In the genomic region with DNA sequence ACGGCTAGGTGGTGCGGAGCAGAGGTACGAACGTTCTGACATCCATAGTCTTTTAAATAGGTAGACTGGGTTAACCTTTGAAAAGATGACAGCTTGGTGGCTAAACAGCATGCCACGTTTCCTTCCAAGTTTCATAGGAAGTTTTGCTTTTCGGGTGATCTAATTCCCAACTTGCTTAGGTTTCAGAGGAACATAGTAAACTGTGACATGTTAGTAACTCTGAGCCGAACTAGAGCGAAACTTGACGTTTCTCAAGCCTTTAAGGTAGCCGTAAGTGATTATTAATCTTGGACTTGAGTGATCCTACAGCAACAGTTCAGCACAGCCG, we compare ENCODE assay signal across 8 mouse cellular contexts. TPM values are rescaled to one million over a fixed set of nuclear protein-coding genes. Genes with fewer than 3 reads are reported as not detected.
DNase-seq lines count a peak whose midpoint lies in the region; ATAC-seq and TF ChIP-seq lines count a peak whose summit lies in the region.

No protein-coding gene starts in this region.

- H3K9ac ChIP-seq in liver, adult 2 months (ENCODE audit: low read depth, low read length), result peak overlapping the region; percentile 91
- H3K9ac ChIP-seq in embryonic facial prominence, embryonic 11.5 days (replicated peaks; ENCODE audit: low read length), result peak overlapping the region; percentile 83
- peak overlapping the region; percentile 89 for H3K9ac ChIP-seq in intestine, embryonic 15.5 days
- peak overlapping the region; percentile 93 for H3K9ac ChIP-seq in neural tube, embryonic 13.5 days

- no peaks in the 10 kb centered on the region for H3K27me3 ChIP-seq in liver, adult 2 months (ENCODE audit: control insufficient read depth, insufficient read depth, low read length)
- H3K27me3 ChIP-seq in embryonic facial prominence, embryonic 11.5 days (ENCODE audit: control insufficient read depth, insufficient read depth, low read length), result no peaks in the 10 kb centered on the region
- H3K27me3 ChIP-seq in intestine, embryonic 15.5 days (replicated peaks), result no peaks in the 10 kb centered on the region
- no peaks in the 10 kb centered on the region for H3K27me3 ChIP-seq in neural tube, embryonic 13.5 days

- ATAC-seq in embryonic facial prominence, embryonic 11.5 days (replicated peaks; ENCODE audit: insufficient number of reproducible peaks, low FRiP score, low TSS enrichment, low read depth), result no peak
- no peak for ATAC-seq in intestine, embryonic 15.5 days
- ATAC-seq in neural tube, embryonic 13.5 days (ENCODE audit: low read depth), result no peak

- no peak for TF ChIP-seq POLR2A in liver, adult 2 months (IDR thresholded peaks at IDR 0.05; ENCODE audit: extremely low read depth, insufficient read depth, low read length)

- H3K4me3 ChIP-seq in liver, adult 2 months (ENCODE audit: insufficient read depth, low read depth, low read length), result peak overlapping the region; percentile 93
- peak overlapping the region; percentile 90 for H3K4me3 ChIP-seq in embryonic facial prominence, embryonic 11.5 days (ENCODE audit: low read depth, low read length)
- H3K4me3 ChIP-seq in intestine, embryonic 15.5 days (replicated peaks), result peak overlapping the region; percentile 90
- peak overlapping the region; percentile 72 for H3K4me3 ChIP-seq in neural tube, embryonic 13.5 days

- peaks cover 15% of the 10 kb centered on the region; the same call in 1 of the 2 replicates for H3K36me3 ChIP-seq in liver, adult 2 months (ENCODE audit: control insufficient read depth, insufficient read depth, low read length)
- no peaks in the 10 kb centered on the region for H3K36me3 ChIP-seq in embryonic facial prominence, embryonic 11.5 days (replicated peaks; ENCODE audit: control insufficient read depth, insufficient read depth, low read depth, low read length)
- H3K36me3 ChIP-seq in intestine, embryonic 15.5 days, result 0 out of 2 replicates have a peak, but pooled peaks cover 3% of the 10 kb centered on the region
- peaks cover 22% of the 10 kb centered on the region; the same call in 1 of the 2 replicates for H3K36me3 ChIP-seq in neural tube, embryonic 13.5 days

- DNase-seq in liver, adult 2 months (ENCODE audit: extremely low read depth, low read depth, low spot score), result peak; percentile 60
- no peak for DNase-seq in liver
- DNase-seq in embryonic facial prominence, embryonic 11.5 days (ENCODE audit: low spot score), result no peak
- DNase-seq in spleen, adult 18-20 months, result no peak
- DNase-seq in layer of hippocampus, postnatal 14 days (ENCODE audit: low spot score in 2 of 2), result no peak
- DNase-seq in kidney, postnatal 14 days, result no peak

- TF ChIP-seq CTCF in liver, adult 2 months (IDR thresholded peaks at IDR 0.05; ENCODE audit: low read depth, low read length), result no peak

- no peaks in the 10 kb centered on the region for H3K9me3 ChIP-seq in embryonic facial prominence, embryonic 11.5 days (replicated peaks; ENCODE audit: control insufficient read depth, low read length)
- no peaks in the 10 kb centered on the region for H3K9me3 ChIP-seq in intestine, embryonic 15.5 days
- no peaks in the 10 kb centered on the region for H3K9me3 ChIP-seq in neural tube, embryonic 13.5 days

- H3K4me1 ChIP-seq in liver, adult 2 months (ENCODE audit: control insufficient read depth, insufficient read depth, low read length), result peaks cover 10% of the 10 kb centered on the region
- H3K4me1 ChIP-seq in embryonic facial prominence, embryonic 11.5 days (ENCODE audit: control insufficient read depth, insufficient read depth, low read length), result no peaks in the 10 kb centered on the region
- no peaks in the 10 kb centered on the region for H3K4me1 ChIP-seq in intestine, embryonic 15.5 days (replicated peaks)
- peaks cover 29% of the 10 kb centered on the region for H3K4me1 ChIP-seq in neural tube, embryonic 13.5 days (replicated peaks)

- 1% methylated on average over 11 of the region's 11 CpGs for WGBS in liver, adult 2 months
- 10% methylated on average over 11 of the region's 11 CpGs for WGBS in embryonic facial prominence, embryonic 11.5 days
- 3% methylated on average over 11 of the region's 11 CpGs for WGBS in intestine, embryonic 15.5 days
- 9% methylated on average over 11 of the region's 11 CpGs for WGBS in neural tube, embryonic 13.5 days

- peak overlapping the region; percentile 97 for H3K27ac ChIP-seq in liver, adult 2 months (replicated peaks; ENCODE audit: insufficient read depth, low read depth, low read length)
- H3K27ac ChIP-seq in embryonic facial prominence, embryonic 11.5 days (replicated peaks; ENCODE audit: low read depth, low read length), result peak overlapping the region; percentile 65; the same call in 1 of the 2 replicates
- peak overlapping the region; percentile 91 for H3K27ac ChIP-seq in intestine, embryonic 15.5 days
- peak overlapping the region; percentile 95 for H3K27ac ChIP-seq in neural tube, embryonic 13.5 days (replicated peaks)

- H3K79me2 ChIP-seq in liver, adult 2 months (ENCODE audit: control insufficient read depth, insufficient read depth, low read length), result peaks cover 6% of the 10 kb centered on the region; the same call in 1 of the 2 replicates

- H3K4me2 ChIP-seq in embryonic facial prominence, embryonic 11.5 days (ENCODE audit: low read depth, low read length), result peak overlapping the region; percentile 79
- peak overlapping the region; percentile 74 for H3K4me2 ChIP-seq in intestine, embryonic 15.5 days (replicated peaks)
- peak overlapping the region; percentile 86 for H3K4me2 ChIP-seq in neural tube, embryonic 13.5 days

RNA-seq across cellular contexts. Expression of a gene that starts 0.8 kb away (rescaled TPM):
- 57.9 and 73.6 TPM in 2 replicates for total RNA-seq in liver, adult 2 months (2014; rRNA removed)
- 18.9 and 22.8 TPM in 2 replicates for polyA plus RNA-seq in liver, adult 2 months (2012; rRNA removed)
- 32.0 and 35.8 TPM in 2 replicates for polyA plus RNA-seq in embryonic facial prominence, embryonic 11.5 days (2014; fragmentation: Nextera tagmentation; extraction: Ambion mirVana)
- 38.3 and 40.9 TPM in 2 replicates for polyA plus RNA-seq in intestine, embryonic 15.5 days (2015; fragmentation: Nextera tagmentation; extraction: Ambion mirVana)
- 60.4 and 61.6 TPM in 2 replicates for polyA plus RNA-seq in neural tube, embryonic 13.5 days (2015; fragmentation: Nextera tagmentation; extraction: Ambion mirVana)
- total RNA-seq in layer of hippocampus, postnatal 14 days (2021), result 10 to 100 TPM; 43.2 to 45.1 TPM

RNA-seq across cellular contexts. Expression of a gene that starts 0.8 kb away (rescaled TPM):
- total RNA-seq in liver, adult 2 months (2014; rRNA removed), result 13.2 and 16.0 TPM in 2 replicates
- polyA plus RNA-seq in liver, adult 2 months (2012; rRNA removed), result 9.5 and 10.1 TPM in 2 replicates
- polyA plus RNA-seq in embryonic facial prominence, embryonic 11.5 days (2014; fragmentation: Nextera tagmentation; extraction: Ambion mirVana), result 13.0 and 16.4 TPM in 2 replicates
- polyA plus RNA-seq in intestine, embryonic 15.5 days (2015; fragmentation: Nextera tagmentation; extraction: Ambion mirVana), result 21.7 and 22.0 TPM in 2 replicates
- polyA plus RNA-seq in neural tube, embryonic 13.5 days (2015; fragmentation: Nextera tagmentation; extraction: Ambion mirVana), result 31.1 and 33.4 TPM in 2 replicates
- 10 to 100 TPM; 53.8 to 54.7 TPM for total RNA-seq in layer of hippocampus, postnatal 14 days (2021)
